Mouse (Mus musculus) forebrain, postnatal 0 days (tissue): ENCODE measurements at regions not wholly inside any gene's neighbourhood (a gene's known extent, or its start where the extent isn't known, plus 50 kb on each side); places are given as distances from the start of the nearest gene placed in this dataset.

Source experiments
- ATAC-seq: fragments of 200-750 bp; cut with Nextera tagmentation; 2 replicates; pipeline ENCODE4 v1.8.0; 2017; ENCODE audit warnings: mild to moderate bottlenecking, moderate library complexity
- DNase-seq: peaks from one replicate; pipeline ENCODE4 v3.0.0-alpha.2; 2015
- H3K27ac ChIP-seq: fragments of 300-500 bp; sonication (generic); 2 replicates; pipeline ENCODE4 v1.5.1; 2014; ENCODE audit warnings: low read depth, mild to moderate bottlenecking, antibody characterized with exemption, low read length, moderate library complexity, mixed read lengths
- H3K27me3 ChIP-seq: fragments of 300-500 bp; sonication (generic); 2 replicates; pipeline ENCODE4 v1.6.1; 2014; ENCODE audit warnings: mild to moderate bottlenecking, low read length, mixed read lengths; ENCODE audit not compliant: insufficient read depth
- H3K36me3 ChIP-seq: fragments of 300-500 bp; sonication (generic); 2 replicates; pipeline ENCODE4 v1.6.1; 2014; ENCODE audit warnings: mild to moderate bottlenecking, moderate library complexity; ENCODE audit not compliant: insufficient read depth
- H3K4me1 ChIP-seq: fragments of 300-500 bp; sonication (generic); 2 replicates; pipeline ENCODE4 v1.6.1; 2014; ENCODE audit warnings: antibody characterized with exemption; ENCODE audit not compliant: insufficient read depth
- H3K4me2 ChIP-seq: fragments of 300-500 bp; sonication (generic); 2 replicates; pipeline ENCODE4 v1.6.1; 2014; ENCODE audit warnings: low read depth, mild to moderate bottlenecking, moderate library complexity
- H3K4me3 ChIP-seq: fragments of 300-500 bp; sonication (generic); 2 replicates; pipeline ENCODE4 v1.5.1; 2014; ENCODE audit warnings: low read depth, low read length, mixed read lengths
- H3K9ac ChIP-seq: fragments of 300-500 bp; sonication (generic); 2 replicates; pipeline ENCODE4 v1.6.1; 2014; ENCODE audit warnings: mild to moderate bottlenecking
- H3K9me3 ChIP-seq: fragments of 300-500 bp; sonication (generic); 2 replicates; pipeline ENCODE4 v1.6.1; 2016; ENCODE audit warnings: low read length
- CTCF ChIP-seq: sonication (generic); IDR thresholded peaks from 2 replicates; pipeline ENCODE4 v1.5.1; 2016; ENCODE audit warnings: antibody characterized with exemption, control low read depth, low read depth
- WGBS: fragments of 180-500 bp; shearing (Covaris S2); extraction: QIAGEN DNeasy Blood & Tissue Kit; methylation state at CpG from one replicate; pipeline ENCODE4 v1.1.7; 2014; 5-methylcytosine and 5-hydroxymethylcytosine counted together

DNA sequence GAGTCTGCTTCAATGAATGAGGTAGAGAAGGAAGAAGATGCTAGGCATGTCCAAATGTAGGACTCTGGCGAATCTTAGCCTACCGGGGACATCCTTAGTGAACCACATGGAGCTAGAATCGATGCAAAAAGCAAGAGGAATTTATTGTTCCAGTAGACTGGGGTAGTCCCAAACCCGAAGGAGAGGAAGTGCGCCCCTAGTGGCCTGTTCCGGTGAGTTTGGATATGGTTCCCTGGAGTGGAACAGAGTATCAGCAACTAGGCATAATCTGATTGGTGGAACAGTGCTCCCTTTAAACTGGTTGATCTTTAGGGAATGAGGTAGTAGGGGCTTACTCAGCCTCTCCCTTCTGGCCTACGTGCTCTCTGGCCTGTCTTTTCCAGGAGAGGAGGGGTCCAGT lies 174.0 kb downstream of the Fam76b start:
- H3K27ac ChIP-seq = no peak overlapping the region
- 78% methylated on average over 7 of the region's 7 CpGs for WGBS
- no peaks in the 10 kb centered on the region for H3K9me3 ChIP-seq
- DNase-seq (no peak), ATAC-seq (0 out of 2 replicates have a peak, but pooled peaks have one; percentile 30)
- H3K4me2 ChIP-seq = no peak overlapping the region
- no peak overlapping the region for H3K9ac ChIP-seq
- no peak overlapping the region for H3K4me3 ChIP-seq
- no peaks in the 10 kb centered on the region for H3K4me1 ChIP-seq
- no peaks in the 10 kb centered on the region for H3K27me3 ChIP-seq
- TF ChIP-seq CTCF = peak; percentile 27
- H3K36me3 ChIP-seq = no peaks in the 10 kb centered on the region

DNA sequence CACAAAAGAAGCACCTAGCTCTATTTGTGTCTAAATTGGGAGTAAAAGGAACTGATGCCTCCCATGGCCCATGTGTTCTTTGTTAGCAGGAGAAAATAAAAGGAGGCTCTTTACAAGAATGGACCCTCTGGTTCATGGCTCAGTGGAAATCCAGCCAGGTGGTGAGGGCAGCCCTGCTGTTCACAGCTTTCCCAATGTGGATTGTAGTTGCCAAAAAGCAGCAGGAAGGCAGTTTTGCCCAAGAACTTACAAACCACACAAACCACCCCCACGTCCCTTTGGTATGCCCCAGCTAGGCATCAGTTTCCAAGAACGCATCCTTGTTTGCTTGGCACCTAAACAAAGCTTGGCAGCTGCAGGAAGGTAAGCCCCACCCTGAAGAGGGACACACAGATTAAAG lies 174.7 kb downstream of the Fam76b start:
- Histone ChIP-seq H3K4me1 (no peaks in the 10 kb centered on the region), H3K27me3 (no peaks in the 10 kb centered on the region), H3K4me3 (no peak overlapping the region), H3K9me3 (no peaks in the 10 kb centered on the region), H3K36me3 (no peaks in the 10 kb centered on the region), H3K27ac (no peak overlapping the region), H3K9ac (no peak overlapping the region), H3K4me2 (no peak overlapping the region)
- WGBS = 34% methylated on average over 2 of the region's 2 CpGs
- no peak for TF ChIP-seq CTCF
- peak; percentile 54 for ATAC-seq
- DNase-seq = peak; percentile 38

DNA sequence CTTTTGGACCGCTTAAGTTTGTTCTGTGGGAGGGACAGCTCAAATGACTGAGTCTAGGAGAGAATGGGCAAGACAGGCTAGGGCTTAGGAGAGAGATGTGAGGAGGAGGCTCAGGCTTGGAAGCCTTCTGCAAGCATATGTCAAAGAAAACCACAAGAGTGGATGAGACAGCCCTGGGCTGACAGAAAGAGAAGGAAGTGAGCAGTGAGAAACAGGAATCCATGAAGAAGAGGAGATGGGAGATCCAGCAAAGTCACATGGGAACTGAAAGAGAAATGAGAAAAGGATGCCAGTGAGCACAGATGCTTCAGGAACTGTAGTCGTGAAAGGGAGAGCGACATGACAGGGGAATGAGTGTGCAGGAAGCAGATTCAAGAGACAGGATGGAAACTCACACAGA lies 175.6 kb downstream of the Fam76b start:
- Histone ChIP-seq H3K27ac (no peak overlapping the region), H3K4me2 (no peak overlapping the region), H3K4me1 (no peaks in the 10 kb centered on the region), H3K9me3 (no peaks in the 10 kb centered on the region), H3K4me3 (no peak overlapping the region), H3K27me3 (no peaks in the 10 kb centered on the region), H3K9ac (no peak overlapping the region), H3K36me3 (no peaks in the 10 kb centered on the region)
- ATAC-seq (no peak), DNase-seq (no peak)
- WGBS = 78% methylated on average over 3 of the region's 3 CpGs
- TF ChIP-seq CTCF = no peak

DNA sequence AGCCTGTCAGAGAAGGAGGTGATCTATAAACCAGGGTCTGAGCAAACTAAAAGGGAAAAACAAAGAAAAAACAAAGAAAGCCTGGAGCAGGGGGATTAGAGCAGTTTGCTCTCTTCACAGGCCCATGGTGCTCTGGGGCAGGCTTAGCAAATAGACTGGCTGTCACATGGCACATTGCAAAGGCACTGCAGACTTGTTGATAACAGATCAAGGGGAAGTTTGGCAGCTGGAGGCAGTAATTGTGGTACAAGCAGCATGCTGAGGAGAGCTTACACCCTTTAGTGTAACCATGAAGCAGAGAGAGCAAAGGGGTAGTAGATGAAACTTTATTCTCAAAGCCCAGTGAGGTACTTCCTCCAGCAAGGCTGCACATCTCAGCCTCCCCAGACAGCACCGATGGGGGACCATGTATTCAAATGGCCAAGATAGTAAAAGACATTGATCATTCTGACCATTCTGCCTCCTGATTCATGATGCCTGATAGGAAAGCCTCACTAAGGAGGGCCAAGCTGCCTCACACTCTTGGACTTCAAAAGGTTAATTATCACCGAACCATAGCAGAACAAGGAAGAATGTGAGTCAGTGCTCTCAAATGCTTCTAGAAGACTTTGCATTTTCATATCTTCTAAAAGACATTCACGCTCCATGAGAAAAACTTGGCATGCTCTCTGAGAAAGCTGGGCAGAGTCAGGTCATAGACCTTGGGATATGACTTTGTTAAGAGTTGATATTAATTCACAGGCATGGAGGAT lies 178.9 kb downstream of the Fam76b start:
- H3K4me1 ChIP-seq = no peaks in the 10 kb centered on the region
- H3K27me3 ChIP-seq = no peaks in the 10 kb centered on the region
- H3K9me3 ChIP-seq = no peaks in the 10 kb centered on the region
- H3K4me2 ChIP-seq = no peak overlapping the region
- H3K9ac ChIP-seq = no peak overlapping the region
- no peak for TF ChIP-seq CTCF
- H3K27ac ChIP-seq = no peak overlapping the region
- 90% methylated on average over 3 of the region's 3 CpGs for WGBS
- no peak overlapping the region for H3K4me3 ChIP-seq
- ATAC-seq (no peak), DNase-seq (no peak)
- no peaks in the 10 kb centered on the region for H3K36me3 ChIP-seq

DNA sequence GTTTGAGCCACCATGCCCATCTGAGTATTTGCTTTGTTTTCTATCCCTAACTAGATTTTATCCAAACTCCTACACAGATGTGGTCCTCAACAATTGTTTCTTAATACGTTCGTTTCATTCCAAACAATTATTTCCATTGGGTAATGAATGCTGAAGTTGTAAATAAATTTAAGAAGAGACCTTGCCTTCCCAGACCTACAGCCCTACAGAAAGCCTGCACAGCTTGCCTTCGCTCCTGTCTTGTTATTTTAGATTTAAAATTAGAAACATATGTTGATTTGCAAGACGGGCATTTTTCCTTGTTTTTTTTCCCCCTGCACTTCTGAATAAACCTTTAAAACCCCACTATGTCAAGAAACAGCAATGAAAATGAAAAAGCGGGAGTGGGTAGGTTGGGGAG lies 181.9 kb downstream of the Fam76b start:
- Histone ChIP-seq H3K4me2 (no peak overlapping the region), H3K9ac (no peak overlapping the region), H3K9me3 (no peaks in the 10 kb centered on the region), H3K27ac (no peak overlapping the region), H3K36me3 (no peaks in the 10 kb centered on the region), H3K27me3 (no peaks in the 10 kb centered on the region), H3K4me3 (no peak overlapping the region), H3K4me1 (no peaks in the 10 kb centered on the region)
- no peak for TF ChIP-seq CTCF
- DNase-seq = no peak
- no peak for ATAC-seq
- WGBS = 82% methylated on average over 5 of the region's 5 CpGs

DNA sequence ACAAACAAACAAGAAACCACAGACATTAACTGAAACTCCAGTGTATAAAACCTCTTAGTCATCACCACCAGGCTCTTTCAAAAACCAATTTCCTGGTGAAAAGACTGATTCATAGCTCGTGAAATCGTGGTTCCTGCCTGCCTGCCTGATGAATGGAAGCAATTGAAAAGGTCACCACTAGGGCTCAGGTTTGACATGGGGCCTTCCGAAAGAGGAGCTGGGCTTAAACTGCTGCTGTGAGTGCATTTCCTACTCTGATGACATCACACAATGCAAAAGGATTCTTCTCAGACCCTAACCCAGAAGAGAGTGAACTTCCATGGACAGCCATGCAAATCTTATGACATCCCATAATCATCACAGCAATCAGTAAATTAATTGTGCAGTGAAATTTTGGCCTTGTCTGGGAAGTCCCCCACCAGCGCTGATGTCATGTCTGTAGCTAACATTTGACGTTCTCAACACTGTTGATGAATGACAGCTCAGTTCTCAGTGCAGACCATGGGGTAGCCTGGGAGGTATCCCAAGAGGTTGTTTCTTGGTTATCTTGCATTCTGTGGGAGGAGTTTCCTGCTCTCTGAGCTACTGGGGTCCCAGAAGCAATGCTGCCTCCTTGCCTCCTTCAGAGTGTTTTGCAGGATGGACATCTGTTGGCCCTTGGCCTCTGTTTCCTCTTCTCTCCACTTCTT lies 182.9 kb downstream of the Fam76b start:
- Histone ChIP-seq H3K4me2 (no peak overlapping the region), H3K36me3 (no peaks in the 10 kb centered on the region), H3K27me3 (no peaks in the 10 kb centered on the region), H3K9ac (no peak overlapping the region), H3K4me1 (no peaks in the 10 kb centered on the region), H3K27ac (no peak overlapping the region), H3K4me3 (no peak overlapping the region), H3K9me3 (no peaks in the 10 kb centered on the region)
- ATAC-seq (no peak; the same call in 1 of the 2 replicates), DNase-seq (no peak)
- TF ChIP-seq CTCF = 0 out of 2 replicates have a peak, but pooled peaks have one; percentile 17
- WGBS = 53% methylated on average over 5 of the region's 5 CpGs

DNA sequence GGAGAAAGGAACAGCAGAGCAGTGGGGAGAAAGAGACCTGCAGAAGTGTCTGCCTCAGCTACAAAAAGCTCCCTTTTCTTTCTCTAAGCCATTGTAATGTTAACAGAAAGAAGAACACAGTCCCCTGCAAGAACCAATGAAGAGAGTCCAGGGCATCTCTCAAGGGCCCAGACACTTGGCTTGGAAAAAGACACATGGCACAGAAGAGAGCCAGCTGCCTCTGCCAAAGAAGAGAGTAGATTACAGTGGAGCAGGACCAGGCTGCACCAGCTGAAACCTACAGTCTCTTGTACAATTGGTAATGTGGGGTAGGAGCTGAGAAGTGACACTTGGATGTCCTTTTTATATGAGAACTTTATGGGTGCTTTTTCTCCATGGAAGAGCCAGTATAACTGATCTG lies 196.7 kb downstream of the Fam76b start:
- H3K9me3 ChIP-seq = no peaks in the 10 kb centered on the region
- H3K4me1 ChIP-seq = no peaks in the 10 kb centered on the region
- DNase-seq (no peak), ATAC-seq (no peak)
- no peak overlapping the region for H3K4me2 ChIP-seq
- no peaks in the 10 kb centered on the region for H3K27me3 ChIP-seq
- no peak overlapping the region for H3K9ac ChIP-seq
- H3K36me3 ChIP-seq = no peaks in the 10 kb centered on the region
- H3K4me3 ChIP-seq = no peak overlapping the region
- no peak overlapping the region for H3K27ac ChIP-seq
- no peak for TF ChIP-seq CTCF
